Mouse (Mus musculus) forebrain, embryonic 14.5 days (tissue): ENCODE measurements at regions not wholly inside any gene's neighbourhood (a gene's known extent, or its start where the extent isn't known, plus 50 kb on each side); places are given as distances from the start of the nearest gene placed in this dataset.

ENCODE experiments used
- ATAC-seq: fragments of 200-750 bp; cut with Nextera tagmentation; 2 replicates; pipeline ENCODE4 v1.8.0; 2017; ENCODE audit warnings: mild to moderate bottlenecking, moderate library complexity
- DNase-seq: peaks from one replicate; pipeline ENCODE4 v3.0.0-alpha.2; 2015; ENCODE audit warnings: low spot score
- H3K27ac ChIP-seq: fragments of 300-500 bp; sonication (generic); 2 replicates; pipeline ENCODE4 v1.5.1; 2014; ENCODE audit warnings: low read depth, mild to moderate bottlenecking, control low read depth, low read length, moderate library complexity
- H3K27me3 ChIP-seq: fragments of 300-500 bp; sonication (generic); replicated peaks from 2 replicates; pipeline ENCODE4 v1.6.1; 2014; ENCODE audit warnings: low read length, control low read depth, mixed read lengths; ENCODE audit not compliant: control insufficient read depth, insufficient read depth
- H3K36me3 ChIP-seq: fragments of 300-500 bp; sonication (generic); 2 replicates; pipeline ENCODE4 v1.6.1; 2014; ENCODE audit warnings: low read length, control low read depth; ENCODE audit not compliant: control insufficient read depth, insufficient read depth
- H3K4me1 ChIP-seq: fragments of 300-500 bp; sonication (generic); 2 replicates; pipeline ENCODE4 v1.6.1; 2014; ENCODE audit warnings: antibody characterized with exemption, low read length, control low read depth; ENCODE audit not compliant: control insufficient read depth, insufficient read depth
- H3K4me2 ChIP-seq: fragments of 300-500 bp; sonication (generic); 2 replicates; pipeline ENCODE4 v1.6.1; 2014; ENCODE audit warnings: mild to moderate bottlenecking, control low read depth, low read length
- H3K4me3 ChIP-seq: fragments of 300-500 bp; sonication (generic); 2 replicates; pipeline ENCODE4 v1.5.1; 2014; ENCODE audit warnings: low read depth, low read length, control low read depth
- H3K9ac ChIP-seq: fragments of 300-500 bp; sonication (generic); 2 replicates; pipeline ENCODE4 v1.6.1; 2014; ENCODE audit warnings: mild to moderate bottlenecking, low read length, control low read depth, moderate library complexity
- H3K9me3 ChIP-seq: fragments of 300-500 bp; sonication (generic); replicated peaks from 2 replicates; pipeline ENCODE4 v1.6.1; 2016; ENCODE audit warnings: low read length, control low read depth, mixed read lengths; ENCODE audit not compliant: control insufficient read depth
- WGBS: fragments of 180-500 bp; shearing (Covaris S2); extraction: QIAGEN DNeasy Blood & Tissue Kit; methylation state at CpG from one replicate; pipeline ENCODE4 v1.1.7; 2014; 5-methylcytosine and 5-hydroxymethylcytosine counted together

- no peaks in the 10 kb centered on the region for H3K9me3 ChIP-seq
- ATAC-seq (no peak), DNase-seq (no peak)
- H3K27ac ChIP-seq, result no peak overlapping the region
- H3K36me3 ChIP-seq, result no peaks in the 10 kb centered on the region
- no peak overlapping the region for H3K4me2 ChIP-seq
- no peak overlapping the region for H3K4me3 ChIP-seq
- no peaks in the 10 kb centered on the region for H3K4me1 ChIP-seq
- 45% methylated on average over 2 of the region's 2 CpGs for WGBS
- no peak overlapping the region for H3K9ac ChIP-seq
- no peaks in the 10 kb centered on the region for H3K27me3 ChIP-seq
Observed at GRCm38 (mm10) chr13:34507224-34507623, 146.1 kb downstream of the Pxdc1 start.

DNA sequence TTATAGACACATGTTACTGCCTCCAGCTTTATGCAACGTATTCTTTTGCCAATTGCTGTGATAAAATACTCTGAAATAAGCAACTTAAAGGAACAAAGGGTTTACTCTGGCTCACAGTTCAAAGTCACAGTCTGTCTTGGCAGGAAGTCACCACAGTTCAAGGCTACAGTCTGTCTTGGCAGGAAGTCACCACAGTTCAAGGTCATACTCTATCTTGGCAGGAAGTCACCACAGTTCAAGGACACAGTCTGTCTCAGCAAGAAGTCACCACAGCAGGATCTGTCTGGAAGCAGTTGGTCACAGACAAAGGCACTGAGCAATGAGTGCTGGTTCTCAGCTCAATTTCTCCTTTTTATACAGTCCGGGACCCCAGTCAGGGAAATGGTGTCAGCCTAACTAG lies 147.4 kb downstream of the Pxdc1 start:
- Histone ChIP-seq H3K9ac (no peak overlapping the region), H3K27me3 (no peaks in the 10 kb centered on the region), H3K4me2 (no peak overlapping the region), H3K36me3 (no peaks in the 10 kb centered on the region), H3K4me3 (no peak overlapping the region), H3K4me1 (no peaks in the 10 kb centered on the region), H3K27ac (no peak overlapping the region), H3K9me3 (no peaks in the 10 kb centered on the region)
- no peak for ATAC-seq
- WGBS, result 89% methylated on average over 2 of the region's 2 CpGs
- DNase-seq, result no peak

GRCm38 (mm10) chr13:34504879-34505278 lies 148.4 kb downstream of the Pxdc1 start:
- ATAC-seq, result no peak

GRCm38 (mm10) chr13:34498910-34499309 lies 153.9 kb upstream of the Slc22a23 start:
- no peaks in the 10 kb centered on the region for H3K4me1 ChIP-seq
- no peaks in the 10 kb centered on the region for H3K36me3 ChIP-seq
- H3K27me3 ChIP-seq, result no peaks in the 10 kb centered on the region
- H3K9ac ChIP-seq, result no peak overlapping the region
- no peak overlapping the region for H3K4me3 ChIP-seq
- no peak for DNase-seq
- no peak overlapping the region for H3K4me2 ChIP-seq
- ATAC-seq, result no peak
- 92% methylated on average over 2 of the region's 2 CpGs for WGBS
- H3K9me3 ChIP-seq, result no peaks in the 10 kb centered on the region
- no peak overlapping the region for H3K27ac ChIP-seq

More at GRCm38 (mm10) chr13:34504879-34505278, 148.4 kb downstream of the Pxdc1 start:
- H3K9me3 ChIP-seq, result no peaks in the 10 kb centered on the region
- H3K4me3 ChIP-seq, result no peak overlapping the region
- WGBS, result 91% methylated on average over 3 of the region's 3 CpGs
- no peak overlapping the region for H3K27ac ChIP-seq
- no peaks in the 10 kb centered on the region for H3K27me3 ChIP-seq
- H3K9ac ChIP-seq, result no peak overlapping the region
- no peaks in the 10 kb centered on the region for H3K4me1 ChIP-seq
- H3K4me2 ChIP-seq, result no peak overlapping the region
- DNase-seq, result no peak
- H3K36me3 ChIP-seq, result no peaks in the 10 kb centered on the region

- ATAC-seq, result no peak
- H3K9ac ChIP-seq, result no peak overlapping the region
- H3K4me1 ChIP-seq, result no peaks in the 10 kb centered on the region
- no peak for DNase-seq
- H3K27ac ChIP-seq, result no peak overlapping the region
- no peaks in the 10 kb centered on the region for H3K36me3 ChIP-seq
- H3K4me3 ChIP-seq, result no peak overlapping the region
- no peak overlapping the region for H3K4me2 ChIP-seq
- 82% methylated on average over 3 of the region's 3 CpGs for WGBS
- H3K9me3 ChIP-seq, result no peaks in the 10 kb centered on the region
- no peaks in the 10 kb centered on the region for H3K27me3 ChIP-seq
Observed at GRCm38 (mm10) chr13:34497667-34498066, 152.7 kb upstream of the Slc22a23 start.

- no peaks in the 10 kb centered on the region for H3K9me3 ChIP-seq
- no peak overlapping the region for H3K4me2 ChIP-seq
- H3K4me3 ChIP-seq, result no peak overlapping the region
- ATAC-seq, result no peak
- no peaks in the 10 kb centered on the region for H3K4me1 ChIP-seq
- no peaks in the 10 kb centered on the region for H3K27me3 ChIP-seq
- no peak overlapping the region for H3K27ac ChIP-seq
- H3K9ac ChIP-seq, result no peak overlapping the region
- WGBS, result 90% methylated on average over 1 of the region's 1 CpGs
- H3K36me3 ChIP-seq, result no peaks in the 10 kb centered on the region
- DNase-seq, result no peak
Observed at GRCm38 (mm10) chr13:34484831-34485230, 139.8 kb upstream of the Slc22a23 start.

DNA sequence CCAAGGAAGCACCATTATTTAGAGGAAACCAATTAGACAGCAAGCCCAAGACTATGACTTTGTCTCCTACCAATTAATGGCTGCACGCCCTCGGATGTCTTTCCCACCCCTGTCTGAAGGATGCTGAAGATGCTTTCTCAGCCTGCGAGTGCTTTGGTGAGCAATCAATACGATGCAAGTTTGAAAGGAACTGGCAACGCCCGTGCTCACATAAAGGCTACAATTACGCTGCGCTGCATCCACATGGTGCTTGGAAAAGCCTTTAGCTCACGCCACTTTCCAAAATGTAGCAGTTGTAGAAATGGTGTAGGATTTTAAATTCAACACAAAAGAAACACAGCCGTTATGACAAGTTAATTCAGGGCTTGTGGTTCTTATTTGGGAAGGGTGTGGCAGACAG lies 136.5 kb upstream of the Slc22a23 start:
- H3K27me3 ChIP-seq, result no peaks in the 10 kb centered on the region
- H3K9me3 ChIP-seq, result no peaks in the 10 kb centered on the region
- H3K36me3 ChIP-seq, result no peaks in the 10 kb centered on the region
- no peak for DNase-seq
- 70% methylated on average over 10 of the region's 10 CpGs for WGBS
- H3K4me1 ChIP-seq, result no peaks in the 10 kb centered on the region
- no peak overlapping the region for H3K9ac ChIP-seq
- H3K4me3 ChIP-seq, result no peak overlapping the region
- H3K4me2 ChIP-seq, result no peak overlapping the region
- no peak for ATAC-seq
- no peak overlapping the region for H3K27ac ChIP-seq

GRCm38 (mm10) chr13:34470410-34470809 lies 125.4 kb upstream of the Slc22a23 start:
- H3K4me2 ChIP-seq, result no peak overlapping the region
- WGBS, result 73% methylated on average over 1 of the region's 1 CpGs
- H3K36me3 ChIP-seq, result no peaks in the 10 kb centered on the region
- no peak overlapping the region for H3K4me3 ChIP-seq
- ATAC-seq (no peak), DNase-seq (no peak)
- H3K9me3 ChIP-seq, result no peaks in the 10 kb centered on the region
- no peaks in the 10 kb centered on the region; the same call in 1 of the 2 replicates for H3K4me1 ChIP-seq
- no peak overlapping the region for H3K9ac ChIP-seq
- H3K27ac ChIP-seq, result no peak overlapping the region
- no peaks in the 10 kb centered on the region for H3K27me3 ChIP-seq

DNA sequence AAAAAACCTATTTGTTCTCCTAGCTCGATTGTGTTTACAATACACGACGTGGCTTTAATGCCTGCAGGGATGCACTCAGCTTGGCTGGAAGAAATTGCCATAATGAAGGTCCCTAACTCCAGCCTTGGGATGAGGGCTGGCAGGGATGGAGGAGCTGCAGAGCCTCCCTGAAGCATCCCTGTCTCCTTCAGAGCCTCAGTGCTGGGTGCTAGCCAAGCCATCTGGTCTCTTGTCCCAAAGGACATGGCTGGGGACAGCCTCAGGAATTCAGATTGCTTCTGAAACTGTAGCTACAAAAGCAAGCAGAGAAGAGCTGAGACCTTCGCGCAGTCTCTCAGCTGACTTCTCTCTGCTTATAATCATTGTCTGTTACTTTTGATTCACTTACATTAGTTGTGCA lies 124.6 kb upstream of the Slc22a23 start:
- peak; percentile 26; the same call in 1 of the 2 replicates for ATAC-seq
- Histone ChIP-seq H3K4me3 (no peak overlapping the region), H3K27ac (no peak overlapping the region), H3K27me3 (no peaks in the 10 kb centered on the region), H3K4me1 (no peaks in the 10 kb centered on the region; the same call in 1 of the 2 replicates), H3K4me2 (no peak overlapping the region), H3K9ac (no peak overlapping the region), H3K36me3 (no peaks in the 10 kb centered on the region), H3K9me3 (no peaks in the 10 kb centered on the region)
- 83% methylated on average over 5 of the region's 5 CpGs for WGBS
- peak; percentile 46 for DNase-seq
